Mouse (Mus musculus) liver, embryonic 14.5 days (tissue): Measurements from ENCODE around the gene Lamtor2.

Source experiments
- CTCF ChIP-seq: IDR thresholded peaks from 2 replicates; pipeline ENCODE4 v1.5.1; 2016; ENCODE audit warnings: antibody characterized with exemption, low read depth, control low read depth
- EP300 ChIP-seq: IDR thresholded peaks from 2 replicates; pipeline ENCODE4 v1.6.1; 2016; ENCODE audit warnings: antibody characterized with exemption, low read depth

DNA sequence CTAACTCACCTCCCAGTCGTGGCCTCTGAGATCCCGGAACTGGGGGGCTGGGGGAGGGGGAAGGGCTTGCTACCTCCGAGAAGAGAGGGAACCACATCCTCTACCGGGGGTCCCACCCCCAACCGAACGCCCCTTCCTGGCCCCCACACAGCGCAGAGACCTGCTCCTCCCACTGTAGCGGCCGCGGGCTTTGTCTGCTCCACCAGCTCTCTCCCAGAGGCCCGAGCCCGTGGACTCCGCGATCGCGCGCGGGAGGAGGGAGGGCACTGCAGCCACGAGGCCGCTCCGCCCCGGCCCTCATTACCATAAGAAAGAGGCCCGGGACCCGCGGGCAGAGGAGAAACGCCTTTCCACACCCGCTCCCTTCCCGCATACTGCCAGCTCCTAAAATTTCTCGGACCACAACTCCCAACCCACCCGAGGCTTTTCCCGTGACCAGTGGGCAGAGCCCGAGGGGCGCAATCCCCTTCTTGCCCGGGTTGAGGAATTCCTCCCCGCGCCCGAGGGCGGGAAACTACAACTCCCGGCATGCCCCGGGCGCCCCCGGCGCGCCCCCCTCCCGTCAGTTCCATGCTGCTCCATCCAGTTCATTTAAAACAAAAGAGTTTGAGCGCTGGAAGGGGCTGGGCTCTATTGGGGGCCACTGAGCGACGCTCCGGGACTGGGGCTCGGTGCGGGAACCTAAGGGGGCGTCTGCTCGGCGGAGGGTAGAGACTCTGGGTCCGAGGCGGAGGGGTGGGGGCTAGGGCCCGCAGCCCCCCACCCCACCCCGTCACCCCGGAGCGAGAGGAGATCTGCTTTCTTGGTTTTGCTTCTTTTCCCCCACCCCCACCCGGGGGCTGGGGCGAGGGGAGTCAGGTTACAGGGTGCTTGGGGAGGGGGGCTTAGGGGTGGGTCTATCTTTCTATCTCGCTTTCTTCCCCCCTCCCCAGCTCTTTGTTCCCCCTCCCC is 21.3 kb downstream of the Lamtor2 start:
- TF ChIP-seq CTCF = no peak
- no peak for TF ChIP-seq EP300
